Mouse (Mus musculus) embryonic facial prominence, embryonic 14.5 days (tissue): Measurements from ENCODE around the gene Lin28a. TPM values are rescaled to one million over a fixed set of nuclear protein-coding genes. Genes with fewer than 3 reads are reported as not detected.

Experiments used
- ATAC-seq: fragments of 200-750 bp; cut with Nextera tagmentation; 2 replicates; pipeline ENCODE4 v1.8.0; 2017; ENCODE audit warnings: low read depth, moderate number of reproducible peaks, moderate TSS enrichment
- DNase-seq: peaks from one replicate; pipeline ENCODE4 v3.0.0-alpha.2; 2015; ENCODE audit warnings: low spot score
- H3K27ac ChIP-seq: fragments of 300-500 bp; sonication (generic); replicated peaks from 2 replicates; pipeline ENCODE4 v1.5.1; 2014; ENCODE audit warnings: low read depth, mild to moderate bottlenecking, low read length, moderate library complexity
- H3K27me3 ChIP-seq: fragments of 300-500 bp; sonication (generic); replicated peaks from 2 replicates; pipeline ENCODE4 v1.6.1; 2014; ENCODE audit warnings: low read length; ENCODE audit not compliant: control insufficient read depth, insufficient read depth
- H3K36me3 ChIP-seq: fragments of 300-500 bp; sonication (generic); 2 replicates; pipeline ENCODE4 v1.6.1; 2014; ENCODE audit warnings: low read length, mixed read lengths; ENCODE audit not compliant: control insufficient read depth, insufficient read depth
- H3K4me1 ChIP-seq: fragments of 300-500 bp; sonication (generic); 2 replicates; pipeline ENCODE4 v1.6.1; 2014; ENCODE audit warnings: antibody characterized with exemption, low read length; ENCODE audit not compliant: control insufficient read depth, insufficient read depth
- H3K4me2 ChIP-seq: fragments of 300-500 bp; sonication (generic); 2 replicates; pipeline ENCODE4 v1.6.1; 2014; ENCODE audit warnings: low read depth, mild to moderate bottlenecking, low read length, moderate library complexity, mixed read lengths
- H3K4me3 ChIP-seq: fragments of 300-500 bp; sonication (generic); 2 replicates; pipeline ENCODE4 v1.5.1; 2014; ENCODE audit warnings: low read depth, mild to moderate bottlenecking, low read length
- H3K9ac ChIP-seq: fragments of 300-500 bp; sonication (generic); 2 replicates; pipeline ENCODE4 v1.6.1; 2014; ENCODE audit warnings: low read depth, mild to moderate bottlenecking, low read length, moderate library complexity, mixed read lengths
- H3K9me3 ChIP-seq: fragments of 300-500 bp; sonication (generic); 2 replicates; pipeline ENCODE4 v1.6.1; 2016; ENCODE audit warnings: low read length; ENCODE audit not compliant: control insufficient read depth
- WGBS: fragments of 180-500 bp; shearing (Covaris S2); extraction: QIAGEN DNeasy Blood & Tissue Kit; methylation state at CpG from one replicate; pipeline ENCODE4 v1.1.7; 2014; 5-methylcytosine and 5-hydroxymethylcytosine counted together
- polyA plus RNA-seq: library from polyadenylated mRNA; unstranded; fragments of >200 nt; fragmentation: Nextera tagmentation; extraction: Ambion mirVana; gene quantifications from 2 replicates; pipeline ENCODE4 v1.2.1, GENCODE M21; 2014

The Lin28a gene
- polyA plus RNA-seq, 1 experiment from 2014 or later, result not detected

- 79% methylated on average over 6 of the region's 6 CpGs for WGBS
- Histone ChIP-seq H3K9me3 (no peaks in the 10 kb centered on the region), H3K36me3 (no peaks in the 10 kb centered on the region), H3K9ac (no peak overlapping the region), H3K4me1 (no peaks in the 10 kb centered on the region), H3K27me3 (no peaks in the 10 kb centered on the region), H3K4me2 (no peak overlapping the region), H3K27ac (no peak overlapping the region), H3K4me3 (no peak overlapping the region)
- no peak for DNase-seq
- ATAC-seq, result no peak
Observed at GRCm38 (mm10) chr4:134058908-134059307, 40.3 kb upstream of the Lin28a start.

- H3K4me2 ChIP-seq, result 0 out of 2 replicates have a peak overlapping the region, but pooled peaks have one; percentile 10
- no peak for DNase-seq
Observed at GRCm38 (mm10) chr4:134058166-134058715, 39.6 kb upstream of the Lin28a start.

GRCm38 (mm10) chr4:134053538-134053937 is 34.9 kb upstream of the Lin28a start, which contains the start of gene Zfp683:
TSS of gene Zfp683 (plus strand) at chr4:134053838.
- WGBS, result 89% methylated on average over 3 of the region's 3 CpGs
- H3K36me3 ChIP-seq, result no peaks in the 10 kb centered on the region
- no peak for DNase-seq
- no peaks in the 10 kb centered on the region for H3K27me3 ChIP-seq
- no peak for ATAC-seq
- H3K4me1 ChIP-seq, result peaks cover 5% of the 10 kb centered on the region; the same call in 1 of the 2 replicates
- no peaks in the 10 kb centered on the region for H3K9me3 ChIP-seq
- no peak within 1 kb of the TSS for H3K9ac ChIP-seq
- H3K4me3 ChIP-seq, result no peak within 1 kb of the TSS
- H3K27ac ChIP-seq, result no peak within 1 kb of the TSS
- H3K4me2 ChIP-seq, result no peak within 1 kb of the TSS

More at GRCm38 (mm10) chr4:134058166-134058715, 39.6 kb upstream of the Lin28a start:
- Histone ChIP-seq H3K9ac (no peak overlapping the region), H3K4me3 (0 out of 2 replicates have a peak overlapping the region, but pooled peaks have one; percentile 2), H3K27ac (no peak overlapping the region), H3K9me3 (no peaks in the 10 kb centered on the region), H3K36me3 (no peaks in the 10 kb centered on the region), H3K4me1 (no peaks in the 10 kb centered on the region), H3K27me3 (no peaks in the 10 kb centered on the region)
- 26% methylated on average over 14 of the region's 14 CpGs for WGBS
- ATAC-seq, result no peak

GRCm38 (mm10) chr4:134052560-134052959 is 33.9 kb upstream of the Lin28a start:
- Histone ChIP-seq H3K27ac (no peak overlapping the region), H3K9ac (no peak overlapping the region), H3K4me1 (peaks cover 5% of the 10 kb centered on the region; the same call in 1 of the 2 replicates), H3K9me3 (no peaks in the 10 kb centered on the region), H3K27me3 (no peaks in the 10 kb centered on the region), H3K4me2 (no peak overlapping the region), H3K36me3 (no peaks in the 10 kb centered on the region), H3K4me3 (no peak overlapping the region)
- DNase-seq (peak; percentile 80), ATAC-seq (no peak)
- 15% methylated on average over 8 of the region's 8 CpGs for WGBS

GRCm38 (mm10) chr4:134051912-134052311 is 33.3 kb upstream of the Lin28a start:
- Histone ChIP-seq H3K9me3 (no peaks in the 10 kb centered on the region), H3K27ac (no peak overlapping the region), H3K4me3 (no peak overlapping the region), H3K4me2 (no peak overlapping the region), H3K9ac (no peak overlapping the region), H3K4me1 (peaks cover 5% of the 10 kb centered on the region; the same call in 1 of the 2 replicates), H3K36me3 (no peaks in the 10 kb centered on the region), H3K27me3 (no peaks in the 10 kb centered on the region)
- no peak for DNase-seq
- ATAC-seq, result no peak
- 80% methylated on average over 5 of the region's 5 CpGs for WGBS

- no peak for DNase-seq
- WGBS, result 78% methylated on average over 5 of the region's 5 CpGs
- H3K27me3 ChIP-seq, result no peaks in the 10 kb centered on the region
- peaks cover 1% of the 10 kb centered on the region; the same call in 1 of the 2 replicates for H3K4me1 ChIP-seq
- H3K4me2 ChIP-seq, result no peak overlapping the region
- H3K36me3 ChIP-seq, result no peaks in the 10 kb centered on the region
- H3K4me3 ChIP-seq, result no peak overlapping the region
- no peak overlapping the region for H3K9ac ChIP-seq
- no peak for ATAC-seq
- H3K27ac ChIP-seq, result no peak overlapping the region
- H3K9me3 ChIP-seq, result no peaks in the 10 kb centered on the region
Observed at GRCm38 (mm10) chr4:134047648-134048047, 29.0 kb upstream of the Lin28a start.

GRCm38 (mm10) chr4:134043041-134043440 is 24.4 kb upstream of the Lin28a start:
- ATAC-seq (no peak), DNase-seq (no peak)
- no peak overlapping the region for H3K9ac ChIP-seq
- H3K9me3 ChIP-seq, result no peaks in the 10 kb centered on the region
- no peak overlapping the region for H3K27ac ChIP-seq
- WGBS, result 68% methylated on average over 2 of the region's 2 CpGs
- H3K27me3 ChIP-seq, result no peaks in the 10 kb centered on the region
- no peak overlapping the region for H3K4me2 ChIP-seq
- 0 out of 2 replicates have a peak, but pooled peaks cover 3% of the 10 kb centered on the region for H3K4me1 ChIP-seq
- no peak overlapping the region for H3K4me3 ChIP-seq
- no peaks in the 10 kb centered on the region for H3K36me3 ChIP-seq

- 0 out of 2 replicates have a peak, but pooled peaks cover 3% of the 10 kb centered on the region for H3K4me1 ChIP-seq
- no peaks in the 10 kb centered on the region for H3K9me3 ChIP-seq
- H3K4me2 ChIP-seq, result no peak overlapping the region
- H3K9ac ChIP-seq, result no peak overlapping the region
- ATAC-seq (peak; percentile 67; the same call in 1 of the 2 replicates), DNase-seq (peak; percentile 83)
- H3K36me3 ChIP-seq, result no peaks in the 10 kb centered on the region
- no peak overlapping the region for H3K27ac ChIP-seq
- 32% methylated on average over 9 of the region's 9 CpGs for WGBS
- H3K4me3 ChIP-seq, result no peak overlapping the region
- no peaks in the 10 kb centered on the region for H3K27me3 ChIP-seq
Observed at GRCm38 (mm10) chr4:134041317-134042123, 22.9 kb upstream of the Lin28a start.
